Mouse (Mus musculus): Measurements from ENCODE around the gene Cachd1.

Cachd1 gene

GRCm38 (mm10) chr4:100776043-100776870 is at the start of gene Cachd1:
Cachd1 (plus strand) TSS chr4:100776675.
- DNase-seq (ENCODE audit: low read depth), result no peak

- no peak for DNase-seq (ENCODE audit: low read depth)
Observed at GRCm38 (mm10) chr4:100728896-100729479, 47.5 kb upstream of the Cachd1 start.

- no peak for DNase-seq (ENCODE audit: low read depth)
Observed at GRCm38 (mm10) chr4:100735098-100735935, 41.2 kb upstream of the Cachd1 start.

DNA sequence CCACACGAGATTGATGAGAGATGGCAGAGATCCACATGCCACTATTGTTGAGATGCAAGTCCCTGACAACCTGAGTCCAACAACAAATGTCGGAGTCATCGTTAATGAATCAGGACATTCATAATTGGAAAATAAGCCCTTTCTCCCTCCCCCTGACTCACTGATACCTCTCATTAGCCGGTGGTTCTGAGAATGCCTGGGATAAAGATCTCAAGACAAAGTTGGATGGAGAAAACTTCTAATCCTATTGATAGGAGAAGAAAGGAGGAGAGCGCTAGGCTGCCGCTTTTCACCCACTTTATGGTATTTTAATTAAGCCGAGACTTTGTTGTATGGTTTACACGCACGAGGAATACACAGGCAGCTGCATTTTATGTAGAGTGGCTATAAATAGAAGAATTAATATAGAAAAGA is 40.5 kb upstream of the Cachd1 start:
- DNase-seq (ENCODE audit: low read depth), result no peak

- DNase-seq (ENCODE audit: low read depth), result no peak
Observed at GRCm38 (mm10) chr4:100743615-100744014, 32.9 kb upstream of the Cachd1 start.

DNA sequence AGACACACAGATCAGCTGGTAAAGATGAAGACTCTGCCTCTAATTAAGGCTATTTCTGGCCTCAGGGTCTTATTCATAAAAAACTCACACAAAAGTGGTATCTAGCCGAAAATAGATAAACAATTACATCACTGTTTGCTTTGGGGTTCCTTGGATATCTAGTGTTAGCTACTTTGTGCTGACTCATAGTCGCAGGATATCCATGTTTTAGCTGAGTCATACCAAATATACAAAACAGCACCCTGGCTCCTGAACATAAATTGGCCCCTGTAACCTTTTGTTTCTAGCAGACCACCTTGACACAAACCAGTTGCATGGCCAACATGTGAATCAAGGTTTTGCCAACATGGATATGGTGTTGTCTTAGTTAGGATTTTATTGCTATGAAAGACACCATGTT is 24.2 kb upstream of the Cachd1 start:
- no peak for DNase-seq (ENCODE audit: low read depth)

- DNase-seq (ENCODE audit: low read depth), result no peak
Observed at GRCm38 (mm10) chr4:100755632-100756031, 20.8 kb upstream of the Cachd1 start.

DNA sequence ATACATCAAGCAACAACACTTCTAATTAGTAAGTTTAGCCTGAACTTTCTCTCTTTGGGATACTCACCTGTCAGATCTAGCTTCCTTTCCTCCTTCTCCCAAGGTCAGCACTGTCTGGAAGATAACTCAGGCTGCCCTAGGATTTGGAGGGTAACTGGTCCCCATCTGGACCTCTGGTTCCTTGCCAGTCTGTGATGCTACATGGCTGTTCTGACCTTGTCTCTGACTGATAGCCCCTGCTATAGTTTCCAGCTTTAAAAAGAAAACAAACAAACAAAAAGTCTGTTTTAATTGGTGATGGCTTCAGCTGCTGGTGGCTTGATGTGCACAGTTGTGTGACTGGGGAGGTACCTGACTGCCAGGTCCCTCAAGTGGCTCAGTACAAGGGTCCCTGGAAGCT is 20.0 kb upstream of the Cachd1 start:
- DNase-seq (ENCODE audit: low read depth), result no peak

DNA sequence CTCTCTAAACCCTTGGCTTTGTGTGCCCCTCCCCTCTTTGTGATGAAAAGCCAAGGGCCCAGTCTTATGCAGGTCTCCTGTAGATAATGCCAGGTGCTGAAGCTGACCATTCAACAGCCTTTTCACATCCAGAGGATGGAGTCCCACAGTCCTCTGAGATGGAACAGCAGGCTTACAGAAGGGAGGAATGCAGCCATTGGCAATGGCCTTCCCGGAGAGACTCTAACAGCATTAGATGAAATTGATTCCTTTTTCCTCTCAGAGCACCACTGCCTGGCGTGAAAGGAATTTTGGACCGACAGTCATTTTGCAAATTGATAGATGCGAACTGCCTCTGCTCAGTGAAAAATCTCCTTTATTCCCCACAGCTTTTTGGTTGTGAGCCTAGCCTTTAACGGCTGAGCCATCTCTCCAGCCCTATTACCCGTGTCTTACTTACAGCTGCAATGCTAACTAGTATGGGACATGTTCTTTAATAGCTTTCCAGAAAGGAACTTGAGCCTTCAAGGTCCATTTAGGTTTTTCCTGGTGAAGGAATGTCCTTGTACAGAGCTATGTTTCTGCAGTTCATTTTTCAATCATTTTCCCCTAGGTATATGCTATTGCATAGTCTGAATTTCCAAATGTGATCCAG is 18.1 kb upstream of the Cachd1 start:
- no peak for DNase-seq (ENCODE audit: low read depth)

DNA sequence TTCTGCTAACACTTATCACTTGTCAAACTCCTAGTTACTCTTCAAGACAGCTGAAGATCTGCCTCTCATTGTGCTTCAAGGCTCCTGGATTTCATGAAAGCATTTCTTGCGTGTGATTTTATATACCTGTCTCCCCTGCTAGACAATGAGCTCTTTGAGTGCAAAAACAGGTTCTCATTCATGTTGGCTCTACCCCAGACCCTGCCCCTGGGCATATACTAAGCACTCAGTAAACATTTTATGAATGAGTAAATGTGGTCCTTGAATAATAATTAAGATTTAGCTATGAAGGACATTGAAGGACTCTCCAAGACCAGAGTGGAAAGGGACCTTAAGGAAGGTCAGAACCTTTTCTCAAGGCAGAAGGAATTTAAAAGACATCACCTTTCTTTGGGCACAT is 16.9 kb upstream of the Cachd1 start:
- no peak for DNase-seq (ENCODE audit: low read depth)

DNA sequence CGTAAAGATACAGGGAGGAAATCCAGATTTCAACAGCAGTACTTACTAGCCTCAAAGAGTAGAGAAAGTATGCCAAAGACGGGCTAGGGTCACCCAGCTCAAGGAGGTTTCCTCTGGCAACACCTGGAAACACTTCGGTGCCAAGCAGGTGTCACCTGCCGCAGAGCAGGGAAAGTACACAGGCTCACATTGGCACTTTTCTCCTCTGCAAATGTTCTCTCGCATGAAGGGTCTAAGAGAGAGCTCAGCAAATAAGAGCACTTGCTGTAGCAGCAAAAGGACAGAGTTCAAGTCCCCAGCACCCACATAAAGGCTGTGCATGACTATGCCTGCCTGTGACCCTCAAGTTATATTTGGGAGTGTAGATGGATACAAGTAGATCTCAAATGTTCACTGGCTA is 16.1 kb upstream of the Cachd1 start:
- DNase-seq (ENCODE audit: low read depth), result no peak

DNA sequence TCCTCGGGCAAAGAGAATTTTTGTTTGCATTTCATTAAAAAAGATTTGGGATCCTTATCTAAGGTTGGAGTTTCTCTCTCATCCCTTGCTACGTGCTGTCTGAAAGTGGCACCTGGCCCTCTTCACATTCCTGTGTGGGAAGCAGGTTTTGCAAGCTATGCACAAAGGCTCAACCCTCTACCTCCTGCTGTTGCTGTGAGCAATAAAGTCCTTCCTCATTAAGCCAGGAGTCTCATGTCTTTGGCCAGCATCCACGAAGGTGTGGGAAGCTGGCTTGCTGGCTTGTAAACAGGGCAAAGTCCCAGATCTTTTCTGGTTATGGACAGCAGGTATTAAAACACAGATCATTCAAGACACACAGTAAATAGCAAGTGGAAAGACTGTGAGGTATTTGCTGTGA is 7.9 kb upstream of the Cachd1 start:
- DNase-seq (ENCODE audit: low read depth), result no peak

- DNase-seq (ENCODE audit: low read depth), result no peak
Observed at GRCm38 (mm10) chr4:100776871-100777375, 448 bp downstream of the Cachd1 start.

- DNase-seq (ENCODE audit: low read depth), result no peak
Observed at GRCm38 (mm10) chr4:100777376-100778041, 1.0 kb downstream of the Cachd1 start.

GRCm38 (mm10) chr4:100778082-100778481 is 1.6 kb downstream of the Cachd1 start:
- no peak for DNase-seq (ENCODE audit: low read depth)

- DNase-seq (ENCODE audit: low read depth), result no peak
Observed at GRCm38 (mm10) chr4:100779023-100779422, 2.5 kb downstream of the Cachd1 start.

GRCm38 (mm10) chr4:100779695-100780094 is 3.2 kb downstream of the Cachd1 start:
- no peak for DNase-seq (ENCODE audit: low read depth)

GRCm38 (mm10) chr4:100780911-100781310 is 4.4 kb downstream of the Cachd1 start:
- no peak for DNase-seq (ENCODE audit: low read depth)

GRCm38 (mm10) chr4:100782348-100782747 is 5.9 kb downstream of the Cachd1 start:
- no peak for DNase-seq (ENCODE audit: low read depth)

DNA sequence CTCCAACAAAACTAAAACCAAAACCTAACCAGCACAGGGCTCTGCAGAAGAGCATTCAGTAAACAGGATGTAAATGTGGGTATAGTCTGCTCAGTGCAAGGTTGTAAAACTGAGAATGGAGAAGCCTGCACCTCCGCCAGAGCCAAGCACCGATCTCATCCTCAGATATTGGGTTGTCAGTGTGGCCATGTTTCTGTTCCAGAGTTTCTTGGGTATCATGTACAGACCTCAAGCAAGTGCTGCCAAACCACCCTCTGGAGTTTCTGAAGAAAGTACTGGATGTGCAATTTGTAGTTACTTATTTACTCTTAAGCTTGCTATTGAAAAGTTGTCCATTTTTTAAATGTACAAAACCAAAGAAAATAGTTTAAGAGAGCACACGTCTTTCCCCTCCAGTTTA is 6.4 kb downstream of the Cachd1 start:
- no peak for DNase-seq (ENCODE audit: low read depth)

DNA sequence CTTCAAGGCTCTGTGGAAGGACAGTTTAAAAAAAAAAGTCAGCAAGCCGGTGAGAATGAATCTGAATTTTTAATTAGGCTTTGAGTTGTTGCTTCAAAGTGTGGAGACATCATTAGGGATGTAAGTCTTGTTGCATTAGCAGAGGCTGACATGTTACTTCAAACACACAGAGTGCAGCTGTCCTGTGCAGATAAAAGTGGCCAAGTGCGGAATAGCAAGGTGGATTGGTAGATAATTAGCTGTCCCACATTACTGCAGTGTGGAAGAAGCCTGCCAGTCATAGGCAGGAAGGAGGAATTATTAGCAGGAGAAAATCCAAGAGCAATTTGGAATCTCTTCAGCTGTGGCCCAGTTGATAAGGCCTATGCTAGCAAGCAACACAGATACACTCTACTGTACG is 10.7 kb downstream of the Cachd1 start:
- DNase-seq (ENCODE audit: low read depth), result no peak

DNA sequence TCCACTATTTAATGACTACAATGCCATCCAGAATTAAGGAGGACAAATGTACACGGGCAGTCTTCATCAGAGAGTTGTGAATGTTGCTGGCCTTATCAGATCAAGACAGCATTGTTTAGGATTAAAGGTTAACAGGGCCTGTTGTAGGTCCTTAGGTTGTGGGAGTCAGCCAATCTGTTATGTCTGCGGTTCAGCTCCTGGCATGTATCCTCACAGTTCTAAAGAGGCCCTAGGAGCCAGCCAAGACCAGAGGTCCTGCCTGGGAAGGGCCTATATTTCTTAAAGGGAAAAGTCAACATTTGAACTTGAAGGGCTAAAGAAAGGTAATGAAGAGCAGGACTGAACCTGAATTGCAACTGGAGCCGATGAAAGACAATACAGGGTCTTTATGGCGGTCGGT is 13.7 kb downstream of the Cachd1 start:
- no peak for DNase-seq (ENCODE audit: low read depth)
